8 mouse cellular contexts compared by ENCODE assay signal in the genomic region with DNA sequence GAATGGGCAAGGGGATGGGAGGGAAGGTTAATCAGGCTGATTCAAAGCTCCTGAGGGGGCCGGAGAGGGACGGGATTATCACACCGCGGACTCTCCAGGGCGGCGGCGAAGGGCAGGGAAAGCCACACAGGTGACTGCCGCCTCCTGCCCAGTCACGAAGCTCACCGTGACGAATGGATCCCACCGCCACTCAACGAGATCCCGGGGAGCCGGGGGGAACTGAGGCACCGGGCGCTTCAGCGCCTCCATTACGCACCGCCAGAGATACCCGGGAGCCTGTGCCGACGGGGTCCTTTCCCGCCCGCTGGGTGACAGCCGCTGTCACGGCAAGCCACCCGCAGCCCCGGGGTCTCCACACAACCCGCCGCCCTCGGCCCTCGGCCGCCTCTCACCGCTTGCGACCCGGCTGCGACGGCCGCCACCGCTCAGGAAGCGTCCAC. TPM values are rescaled to one million over a fixed set of nuclear protein-coding genes. Genes with fewer than 3 reads are reported as not detected.
DNase-seq lines count a peak whose midpoint lies in the region; ATAC-seq and TF ChIP-seq lines count a peak whose summit lies in the region.

No protein-coding gene starts in this region.

- peak overlapping the region; percentile 94 for H3K27ac ChIP-seq in heart, adult 2 months
- H3K27ac ChIP-seq in testis, adult 2 months (ENCODE audit: control insufficient read depth, insufficient read depth, low read depth, low read length): peak overlapping the region; percentile 65
- peak overlapping the region; percentile 97 for H3K27ac ChIP-seq in forebrain, postnatal 0 days (ENCODE audit: low read depth, low read length)
- H3K27ac ChIP-seq in liver, embryonic 15.5 days (replicated peaks): peak overlapping the region; percentile 95
- H3K27ac ChIP-seq in stomach, postnatal 0 days (replicated peaks): peak overlapping the region; percentile 90

- peak; percentile 60 for ATAC-seq in forebrain, postnatal 0 days
- peak; percentile 69 for ATAC-seq in liver, embryonic 15.5 days (ENCODE audit: insufficient read depth)
- ATAC-seq in stomach, postnatal 0 days (ENCODE audit: low FRiP score, low TSS enrichment): peak; percentile 61

- peaks cover 3% of the 10 kb centered on the region; the same call in 1 of the 2 replicates for H3K4me1 ChIP-seq in heart, adult 2 months (ENCODE audit: control insufficient read depth, insufficient read depth, low read length)
- peaks cover 4% of the 10 kb centered on the region; the same call in 1 of the 2 replicates for H3K4me1 ChIP-seq in testis, adult 2 months (ENCODE audit: control insufficient read depth, insufficient read depth, low read length)
- peaks cover 7% of the 10 kb centered on the region; the same call in 1 of the 2 replicates for H3K4me1 ChIP-seq in forebrain, postnatal 0 days (ENCODE audit: insufficient read depth)
- peaks cover 47% of the 10 kb centered on the region for H3K4me1 ChIP-seq in liver, embryonic 15.5 days (replicated peaks)
- no peaks in the 10 kb centered on the region for H3K4me1 ChIP-seq in stomach, postnatal 0 days (replicated peaks; ENCODE audit: control insufficient read depth, insufficient read depth)

- H3K4me2 ChIP-seq in forebrain, postnatal 0 days (ENCODE audit: low read depth): peak overlapping the region; percentile 74
- H3K4me2 ChIP-seq in liver, embryonic 15.5 days: peak overlapping the region; percentile 88
- H3K4me2 ChIP-seq in stomach, postnatal 0 days (replicated peaks; ENCODE audit: low read depth): peak overlapping the region; percentile 88

- peak overlapping the region; percentile 99 for H3K4me3 ChIP-seq in heart, adult 2 months
- peak overlapping the region; percentile 91 for H3K4me3 ChIP-seq in testis, adult 2 months (ENCODE audit: control insufficient read depth, low read depth, low read length)
- peak overlapping the region; percentile 85 for H3K4me3 ChIP-seq in forebrain, postnatal 0 days (ENCODE audit: low read depth, low read length)
- peak overlapping the region; percentile 100 for H3K4me3 ChIP-seq in liver, embryonic 15.5 days (replicated peaks)
- peak overlapping the region; percentile 87 for H3K4me3 ChIP-seq in stomach, postnatal 0 days (ENCODE audit: low read depth, low read length)

- H3K27me3 ChIP-seq in heart, adult 2 months (ENCODE audit: control insufficient read depth, insufficient read depth, low read length): no peaks in the 10 kb centered on the region
- H3K27me3 ChIP-seq in testis, adult 2 months (ENCODE audit: control insufficient read depth, insufficient read depth, low read length): no peaks in the 10 kb centered on the region
- no peaks in the 10 kb centered on the region for H3K27me3 ChIP-seq in forebrain, postnatal 0 days (ENCODE audit: insufficient read depth, low read length)
- H3K27me3 ChIP-seq in liver, embryonic 15.5 days: no peaks in the 10 kb centered on the region
- no peaks in the 10 kb centered on the region for H3K27me3 ChIP-seq in stomach, postnatal 0 days (ENCODE audit: control insufficient read depth, insufficient read depth, low read length)

- no peak for TF ChIP-seq POLR2A in heart, adult 2 months (IDR thresholded peaks at IDR 0.05; ENCODE audit: insufficient read depth, low read depth, low read length)
- no peak for TF ChIP-seq POLR2A in testis, adult 2 months (IDR thresholded peaks at IDR 0.05; ENCODE audit: control insufficient read depth, low read depth, low read length)

- intact Hi-C loops in heart, adult 2 months (cut with DNase I): loop anchor here (1.0 to 5.0 kb wide), 2 partner anchors 33 to 73 kb away; partner anchors contain the start of gene Cfap298
- intact Hi-C loops in heart, postnatal 10 days (cut with DNase I): loop anchor here (2.0 to 5.0 kb wide), 2 partner anchors 34 to 183 kb away; partner anchors contain the start of genes Eva1c and Paxbp1

- TF ChIP-seq EP300 in heart, adult 2 months (IDR thresholded peaks at IDR 0.05; ENCODE audit: insufficient read depth, low read depth, low read length): no peak
- no peak for TF ChIP-seq EP300 in stomach, postnatal 0 days (optimal IDR thresholded peaks at IDR 0.05)

- 1% methylated on average over 42 of the region's 42 CpGs for WGBS in heart, adult 2 months
- WGBS in forebrain, postnatal 0 days: under 1% methylated on average over 42 of the region's 42 CpGs
- WGBS in liver, embryonic 15.5 days (ENCODE audit: insufficient replicate concordance): 0% methylated on average over 42 of the region's 42 CpGs
- WGBS in stomach, postnatal 0 days: under 1% methylated on average over 38 of the region's 42 CpGs

- H3K9ac ChIP-seq in heart, adult 2 months (ENCODE audit: low read depth, low read length): peak overlapping the region; percentile 94
- H3K9ac ChIP-seq in forebrain, postnatal 0 days: peak overlapping the region; percentile 85
- peak overlapping the region; percentile 98 for H3K9ac ChIP-seq in liver, embryonic 15.5 days
- H3K9ac ChIP-seq in stomach, postnatal 0 days (ENCODE audit: low read length): peak overlapping the region; percentile 84

- peaks cover 3% of the 10 kb centered on the region for H3K79me2 ChIP-seq in heart, adult 2 months (replicated peaks; ENCODE audit: control insufficient read depth, insufficient read depth, low read length)

- TF ChIP-seq CTCF in heart, adult 2 months (IDR thresholded peaks at IDR 0.05): no peak
- no peak for TF ChIP-seq CTCF in testis, adult 2 months (IDR thresholded peaks at IDR 0.05; ENCODE audit: control insufficient read depth, insufficient read depth, insufficient replicate concordance, low read depth, low read length)
- no peak for TF ChIP-seq CTCF in forebrain, postnatal 0 days (IDR thresholded peaks at IDR 0.05; ENCODE audit: low read depth)
- TF ChIP-seq CTCF in stomach, postnatal 0 days (IDR thresholded peaks at IDR 0.05; ENCODE audit: low read depth): no peak

- DNase-seq in heart, adult 2 months: no peak
- DNase-seq in heart, postnatal 10 days: no peak
- no peak for DNase-seq in testis, postnatal 10 days (ENCODE audit: low spot score)
- DNase-seq in forebrain, postnatal 0 days: peak; percentile 53
- no peak for DNase-seq in stomach, postnatal 0 days (ENCODE audit: low spot score)
- no peak for DNase-seq in cerebellum, postnatal 36 days

- H3K36me3 ChIP-seq in heart, adult 2 months (ENCODE audit: control insufficient read depth, insufficient read depth, low read length): no peaks in the 10 kb centered on the region
- H3K36me3 ChIP-seq in testis, adult 2 months (ENCODE audit: control insufficient read depth, insufficient read depth, low read length): no peaks in the 10 kb centered on the region
- H3K36me3 ChIP-seq in forebrain, postnatal 0 days (ENCODE audit: insufficient read depth): peaks cover 17% of the 10 kb centered on the region
- peaks cover 27% of the 10 kb centered on the region for H3K36me3 ChIP-seq in liver, embryonic 15.5 days (replicated peaks)
- no peaks in the 10 kb centered on the region; the same call in 1 of the 2 replicates for H3K36me3 ChIP-seq in stomach, postnatal 0 days (ENCODE audit: control insufficient read depth, insufficient read depth, low read length)

- no peaks in the 10 kb centered on the region for H3K9me3 ChIP-seq in forebrain, postnatal 0 days (ENCODE audit: low read length)
- no peaks in the 10 kb centered on the region for H3K9me3 ChIP-seq in liver, embryonic 15.5 days (replicated peaks)
- no peaks in the 10 kb centered on the region for H3K9me3 ChIP-seq in stomach, postnatal 0 days (ENCODE audit: control insufficient read depth, low read length)

RNA-seq across cellular contexts. Expression of gene Synj1, which starts 0.5 kb away (rescaled TPM):
- 10 to 100 TPM; 28.7 to 28.9 TPM for total RNA-seq in heart, adult 2 months (2021)
- polyA plus RNA-seq in heart, adult 2 months (2012; rRNA removed): 21.2 and 23.4 TPM in 2 replicates
- 10 to 100 TPM; 29.0 to 30.8 TPM for total RNA-seq in heart, postnatal 10 days (2021)
- 15.5 and 18.9 TPM in 2 replicates for polyA plus RNA-seq in testis, adult 2 months (2012; rRNA removed)
- 48.2 and 62.5 TPM in 2 replicates for total RNA-seq in forebrain, postnatal 0 days (2014; rRNA removed)
- polyA plus RNA-seq in forebrain, postnatal 0 days (2015; fragmentation: Nextera tagmentation; extraction: Ambion mirVana): 24.8 and 38.0 TPM in 2 replicates
- polyA plus RNA-seq in liver, embryonic 15.5 days (2015; fragmentation: Nextera tagmentation; extraction: Ambion mirVana): 19.5 and 20.6 TPM in 2 replicates
- 5.2 and 5.6 TPM in 2 replicates for polyA plus RNA-seq in stomach, postnatal 0 days (2015; fragmentation: Nextera tagmentation; extraction: Ambion mirVana)

RNA-seq across cellular contexts. Expression of gene Paxbp1, which starts 33.7 kb away (rescaled TPM):
- total RNA-seq in heart, adult 2 months (2021): 10 to 100 TPM; 11.6 to 12.0 TPM
- 10.2 and 27.2 TPM in 2 replicates for polyA plus RNA-seq in heart, adult 2 months (2012; rRNA removed)
- total RNA-seq in heart, postnatal 10 days (2021): 10 to 100 TPM; 22.6 to 27.2 TPM
- polyA plus RNA-seq in testis, adult 2 months (2012; rRNA removed): 19.9 TPM in 2 replicates
- 80.0 and 88.6 TPM in 2 replicates for total RNA-seq in forebrain, postnatal 0 days (2014; rRNA removed)
- 10.3 and 19.5 TPM in 2 replicates for polyA plus RNA-seq in forebrain, postnatal 0 days (2015; fragmentation: Nextera tagmentation; extraction: Ambion mirVana)
- polyA plus RNA-seq in liver, embryonic 15.5 days (2015; fragmentation: Nextera tagmentation; extraction: Ambion mirVana): 16.3 and 17.0 TPM in 2 replicates
- 13.8 and 15.0 TPM in 2 replicates for polyA plus RNA-seq in stomach, postnatal 0 days (2015; fragmentation: Nextera tagmentation; extraction: Ambion mirVana)
